Mouse (Mus musculus) forebrain, embryonic 10.5 days (tissue): ENCODE measurements around the gene Slc52a3. TPM values are rescaled to one million over a fixed set of nuclear protein-coding genes. Genes with fewer than 3 reads are reported as not detected.
A peak's percentile ranks its signal among the peaks of the same experiment; 100 is the strongest.

Experiments used
- DNase-seq: peaks from one replicate; pipeline ENCODE4 v3.0.0-alpha.2; 2017; ENCODE audit warnings: low spot score; ENCODE audit errors: extremely low spot score
- H3K27ac ChIP-seq: fragments of 300-500 bp; sonication (generic); 2 replicates; pipeline ENCODE4 v1.5.1; 2016; ENCODE audit warnings: mild to moderate bottlenecking
- H3K27me3 ChIP-seq: fragments of 300-500 bp; sonication (generic); 2 replicates; pipeline ENCODE4 v1.6.1; 2016; ENCODE audit warnings: mild to moderate bottlenecking; ENCODE audit not compliant: poor library complexity, severe bottlenecking
- H3K36me3 ChIP-seq: fragments of 300-500 bp; sonication (generic); replicated peaks from 2 replicates; pipeline ENCODE4 v1.6.1; 2016; ENCODE audit warnings: mild to moderate bottlenecking, moderate library complexity
- H3K4me1 ChIP-seq: fragments of 300-500 bp; sonication (generic); 2 replicates; pipeline ENCODE4 v1.6.1; 2016
- H3K4me3 ChIP-seq: fragments of 300-500 bp; sonication (generic); 2 replicates; pipeline ENCODE4 v1.5.1; 2016; ENCODE audit warnings: mild to moderate bottlenecking, moderate library complexity
- H3K9me3 ChIP-seq: fragments of 300-500 bp; sonication (generic); 2 replicates; pipeline ENCODE4 v1.6.1; 2016; ENCODE audit warnings: mild to moderate bottlenecking, moderate library complexity
- WGBS: fragments of 180-500 bp; shearing (Covaris S2); methylation state at CpG from one replicate; pipeline ENCODE4 v1.1.7; 2016; 5-methylcytosine and 5-hydroxymethylcytosine counted together
- microRNA counts: library from miRNA; unstranded; fragments of <30 nt; microRNA quantifications from one replicate; lab custom pipeline; 2017
- microRNA-seq: library from miRNA; unstranded; fragments of <30 nt; microRNA quantifications from one replicate; pipeline ENCODE4, GENCODE M21; 2017
- polyA plus RNA-seq: library from polyadenylated mRNA; unstranded; fragments of >200 nt; fragmentation: Nextera tagmentation; extraction: Ambion mirVana; gene quantifications from 2 replicates; pipeline ENCODE4 v1.2.1, GENCODE M21; 2016

Slc52a3 gene
- polyA plus RNA-seq, 1 experiment from 2014 or later: 0.79 TPM

GRCm38 (mm10) chr2:152048003-152048980 is 52.0 kb downstream of the Slc52a3 start:
- no peaks in the 10 kb centered on the region for H3K9me3 ChIP-seq
- H3K36me3 ChIP-seq: no peaks in the 10 kb centered on the region
- DNase-seq: peak; percentile 52
- H3K27me3 ChIP-seq: peaks cover 96% of the 10 kb centered on the region
- H3K27ac ChIP-seq: peak overlapping the region; percentile 91
- WGBS: under 1% methylated on average over 82 of the region's 82 CpGs
- H3K4me1 ChIP-seq: peaks cover 61% of the 10 kb centered on the region
- H3K4me3 ChIP-seq: peak overlapping the region; percentile 63

- Histone ChIP-seq H3K4me1 (peaks cover 61% of the 10 kb centered on the region), H3K4me3 (peak overlapping the region; percentile 63), H3K36me3 (no peaks in the 10 kb centered on the region), H3K27me3 (peaks cover 98% of the 10 kb centered on the region), H3K27ac (peak overlapping the region; percentile 91), H3K9me3 (no peaks in the 10 kb centered on the region)
- under 1% methylated on average over 24 of the region's 24 CpGs for WGBS
- peak; percentile 55 for DNase-seq
Measured at GRCm38 (mm10) chr2:152048981-152049441, 52.7 kb downstream of the Slc52a3 start.

- Histone ChIP-seq H3K27me3 (peaks cover 98% of the 10 kb centered on the region), H3K4me1 (peaks cover 61% of the 10 kb centered on the region), H3K9me3 (no peaks in the 10 kb centered on the region), H3K4me3 (peak overlapping the region; percentile 63), H3K27ac (peak overlapping the region; percentile 91), H3K36me3 (no peaks in the 10 kb centered on the region)
- peak; percentile 38 for DNase-seq
- WGBS: 5% methylated on average over 13 of the region's 13 CpGs
Measured at GRCm38 (mm10) chr2:152049611-152050270, 53.4 kb downstream of the Slc52a3 start.

GRCm38 (mm10) chr2:152050316-152050715 is 54.0 kb downstream of the Slc52a3 start:
- peaks cover 63% of the 10 kb centered on the region for H3K4me1 ChIP-seq
- H3K27me3 ChIP-seq: peaks cover 99% of the 10 kb centered on the region
- no peak for DNase-seq

GRCm38 (mm10) chr2:152051985-152052384 is 55.7 kb downstream of the Slc52a3 start:
- Histone ChIP-seq H3K36me3 (no peaks in the 10 kb centered on the region), H3K27ac (peak overlapping the region; percentile 67; the same call in 1 of the 2 replicates), H3K4me1 (peaks cover 75% of the 10 kb centered on the region), H3K4me3 (no peak overlapping the region), H3K27me3 (peaks cover 100% of the 10 kb centered on the region), H3K9me3 (no peaks in the 10 kb centered on the region)
- DNase-seq: no peak
- WGBS: 88% methylated on average over 3 of the region's 3 CpGs

More at GRCm38 (mm10) chr2:152050316-152050715, 54.0 kb downstream of the Slc52a3 start:
- Histone ChIP-seq H3K36me3 (no peaks in the 10 kb centered on the region), H3K27ac (peak overlapping the region; percentile 91), H3K4me3 (peak overlapping the region; percentile 63; the same call in 1 of the 2 replicates), H3K9me3 (no peaks in the 10 kb centered on the region)
- 3% methylated on average over 7 of the region's 7 CpGs for WGBS

- DNase-seq: no peak
- 0 out of 2 replicates have a peak overlapping the region, but pooled peaks have one; percentile 69 for H3K27ac ChIP-seq
- H3K27me3 ChIP-seq: peaks cover 87% of the 10 kb centered on the region
Measured at GRCm38 (mm10) chr2:152055406-152055805, 59.1 kb downstream of the Slc52a3 start.

GRCm38 (mm10) chr2:152056368-152057251 is 60.3 kb downstream of the Slc52a3 start:
- Histone ChIP-seq H3K36me3 (no peaks in the 10 kb centered on the region), H3K4me3 (no peak overlapping the region), H3K9me3 (no peaks in the 10 kb centered on the region), H3K4me1 (peaks cover 42% of the 10 kb centered on the region), H3K27ac (peak overlapping the region; percentile 69), H3K27me3 (peaks cover 80% of the 10 kb centered on the region)
- WGBS: 63% methylated on average over 22 of the region's 22 CpGs
- no peak for DNase-seq

More at GRCm38 (mm10) chr2:152055406-152055805, 59.1 kb downstream of the Slc52a3 start:
- no peaks in the 10 kb centered on the region for H3K9me3 ChIP-seq
- peaks cover 48% of the 10 kb centered on the region for H3K4me1 ChIP-seq
- no peak overlapping the region for H3K4me3 ChIP-seq
- WGBS: 76% methylated on average over 1 of the region's 1 CpGs
- H3K36me3 ChIP-seq: no peaks in the 10 kb centered on the region

- no peak for DNase-seq
- no peaks in the 10 kb centered on the region for H3K9me3 ChIP-seq
- H3K27me3 ChIP-seq: peaks cover 75% of the 10 kb centered on the region
- peaks cover 36% of the 10 kb centered on the region for H3K4me1 ChIP-seq
- no peak overlapping the region for H3K4me3 ChIP-seq
- H3K27ac ChIP-seq: peak overlapping the region; percentile 69; the same call in 1 of the 2 replicates
- H3K36me3 ChIP-seq: no peaks in the 10 kb centered on the region
- 72% methylated on average over 9 of the region's 9 CpGs for WGBS
Measured at GRCm38 (mm10) chr2:152057252-152057563, 60.9 kb downstream of the Slc52a3 start.

MicroRNAs encoded within 50 kb of the gene (microRNA counts, 519-probe panel; counts per million panel counts)
- microRNA mmu-miR-1953 (lab: Ali Mortazavi, UCI): 341 counts per million, percentile 65 among the panel's probes with 10 or more counts

Small RNAs within 50 kb of the gene (microRNA-seq; reads per million reads assigned to microRNA genes)
- gene Mir1953: 0.90 reads per million

Other genes with a start within 250 kb of the Slc52a3 start
- 0.29 and 0.39 TPM in 2 replicates for gene Rspo4, start 153.6 kb upstream of the Slc52a3 start, polyA plus RNA-seq
- 0.06 and 0.17 TPM in 2 replicates for gene Angpt4, start 85.3 kb upstream of the Slc52a3 start, polyA plus RNA-seq
- 60.3 and 70.4 TPM in 2 replicates for gene Fam110a, start 16.3 kb upstream of the Slc52a3 start, polyA plus RNA-seq
- 1.1 and 2.4 TPM in 2 replicates for gene Scrt2, start 85.0 kb downstream of the Slc52a3 start, polyA plus RNA-seq
- 14.6 and 14.9 TPM in 2 replicates for gene Srxn1, start 109.0 kb downstream of the Slc52a3 start, polyA plus RNA-seq
- 4.0 and 4.1 TPM in 2 replicates for gene Tcf15, start 147.1 kb downstream of the Slc52a3 start, polyA plus RNA-seq
- gene Csnk2a1, start 230.3 kb downstream of the Slc52a3 start, polyA plus RNA-seq: 77.6 and 91.0 TPM in 2 replicates